Mouse (Mus musculus): Measurements from ENCODE around the gene Gp1ba.
A peak's percentile ranks its signal among the peaks of the same experiment; 100 is the strongest.

The Gp1ba gene

GRCm38 (mm10) chr11:70671333-70672047, 32.6 kb downstream of the Gp1ba start:
- no peak for DNase-seq

- DNase-seq: no peak
Measured at GRCm38 (mm10) chr11:70674014-70674413, 35.1 kb downstream of the Gp1ba start.

- no peak for DNase-seq
Measured at GRCm38 (mm10) chr11:70674501-70674900, 35.6 kb downstream of the Gp1ba start.

- no peak for DNase-seq
Measured at GRCm38 (mm10) chr11:70678092-70678491, 39.2 kb downstream of the Gp1ba start.

- no peak for DNase-seq
Measured at GRCm38 (mm10) chr11:70678576-70678975, 39.7 kb downstream of the Gp1ba start.

GRCm38 (mm10) chr11:70679361-70679760, 40.4 kb downstream of the Gp1ba start:
- DNase-seq: no peak

- no peak for DNase-seq
Measured at GRCm38 (mm10) chr11:70679894-70680293, 41.0 kb downstream of the Gp1ba start.

- no peak for DNase-seq
Measured at GRCm38 (mm10) chr11:70681170-70681569, 42.2 kb downstream of the Gp1ba start.

GRCm38 (mm10) chr11:70681897-70682581, 43.1 kb downstream of the Gp1ba start:
- DNase-seq: no peak

- no peak for DNase-seq
Measured at GRCm38 (mm10) chr11:70683640-70684039, 44.7 kb downstream of the Gp1ba start.

- peak; percentile 79 for DNase-seq
Measured at GRCm38 (mm10) chr11:70686901-70687566, 48.1 kb downstream of the Gp1ba start.

- DNase-seq: peak; percentile 87
Measured at GRCm38 (mm10) chr11:70687601-70688199, 48.8 kb downstream of the Gp1ba start, which contains the start of gene Camta2. Camta2 (minus strand) TSS chr11:70688105.

GRCm38 (mm10) chr11:70688372-70688771, 49.5 kb downstream of the Gp1ba start:
- DNase-seq: no peak

- peak; percentile 39 for DNase-seq
Measured at GRCm38 (mm10) chr11:70689578-70689977, 50.7 kb downstream of the Gp1ba start.
